Mouse (Mus musculus) liver, embryonic 14.5 days (tissue): Measurements from ENCODE around the gene Socs3. TPM values are rescaled to one million over a fixed set of nuclear protein-coding genes. Genes with fewer than 3 reads are reported as not detected.

Experiments used
- ATAC-seq: fragments of 200-750 bp; cut with Nextera tagmentation; 2 replicates; pipeline ENCODE4 v1.8.0; 2017; ENCODE audit warnings: moderate number of reproducible peaks, mild to moderate bottlenecking, moderate library complexity; ENCODE audit not compliant: insufficient read depth
- DNase-seq, 3 experiments: peaks; one replicate each; pipeline ENCODE4 v3.0.0-alpha.2; 2012 to 2013; ENCODE audit warnings: low read depth in 3 of 3, low spot score in 3 of 3
- H3K27ac ChIP-seq: fragments of 300-500 bp; sonication (generic); 2 replicates; pipeline ENCODE4 v1.5.1; 2014; ENCODE audit warnings: moderate library complexity, mild to moderate bottlenecking, control low read depth, inconsistent platforms
- H3K27me3 ChIP-seq: fragments of 300-500 bp; sonication (generic); 2 replicates; pipeline ENCODE4 v1.6.1; 2014; ENCODE audit warnings: mild to moderate bottlenecking, low read length, moderate library complexity; ENCODE audit not compliant: control insufficient read depth, insufficient read depth
- H3K36me3 ChIP-seq: fragments of 300-500 bp; sonication (generic); replicated peaks from 2 replicates; pipeline ENCODE4 v1.6.1; 2014; ENCODE audit warnings: low read depth; ENCODE audit not compliant: control insufficient read depth, insufficient read depth
- H3K4me1 ChIP-seq, 2 experiments: fragments of 200-500 bp in 1 of 2; fragments of 300-500 bp in 1 of 2; sonication (generic) in 1 of 2; replicated peaks; 2 replicates each; pipeline ENCODE4 v1.6.1; 2012 to 2014; ENCODE audit warnings: antibody characterized with exemption in 1 of 2, inconsistent platforms in 1 of 2, low read length in 1 of 2; ENCODE audit not compliant: control insufficient read depth in 2 of 2, insufficient read depth in 2 of 2
- H3K4me2 ChIP-seq: fragments of 300-500 bp; sonication (generic); 2 replicates; pipeline ENCODE4 v1.6.1; 2014; ENCODE audit warnings: low read depth, mild to moderate bottlenecking, control low read depth, moderate library complexity
- H3K4me3 ChIP-seq, 2 experiments: fragments of 200-500 bp in 1 of 2; fragments of 300-500 bp in 1 of 2; sonication (generic) in 1 of 2; 2 replicates each; pipeline ENCODE4 v1.5.1; 2012 to 2014; ENCODE audit warnings: low read depth in 2 of 2, low read length in 2 of 2, mild to moderate bottlenecking in 2 of 2, control low read depth in 1 of 2, inconsistent platforms in 1 of 2, moderate library complexity in 1 of 2; ENCODE audit not compliant: insufficient read depth in 1 of 2
- H3K9ac ChIP-seq: fragments of 300-500 bp; sonication (generic); replicated peaks from 2 replicates; pipeline ENCODE4 v1.6.1; 2014; ENCODE audit warnings: mild to moderate bottlenecking, control low read depth, moderate library complexity
- H3K9me3 ChIP-seq: fragments of 300-500 bp; sonication (generic); 2 replicates; pipeline ENCODE4 v1.6.1; 2016; ENCODE audit warnings: low read length, mixed read lengths; ENCODE audit not compliant: control insufficient read depth
- CTCF ChIP-seq: IDR thresholded peaks from 2 replicates; pipeline ENCODE4 v1.5.1; 2016; ENCODE audit warnings: antibody characterized with exemption, low read depth, control low read depth
- EP300 ChIP-seq: IDR thresholded peaks from 2 replicates; pipeline ENCODE4 v1.6.1; 2016; ENCODE audit warnings: antibody characterized with exemption, low read depth
- WGBS: fragments of 180-500 bp; shearing (Covaris S2); extraction: QIAGEN DNeasy Blood & Tissue Kit; methylation state at CpG from one replicate; pipeline ENCODE4 v1.1.7; 2014; ENCODE audit not compliant: insufficient replicate concordance; 5-methylcytosine and 5-hydroxymethylcytosine counted together
- polyA plus RNA-seq, 2 experiments: library from polyadenylated mRNA; depleted of rRNA in 1 of 2; stranded (reverse) in 1 of 2; unstranded in 1 of 2; fragments of >200 nt; fragmentation: Nextera tagmentation in 1 of 2; extraction: Ambion mirVana in 1 of 2; gene quantifications; 2 replicates each; pipeline versions ENCODE4 v1.2.1 to v1.2.3; 2012 to 2014

Gene Socs3
- polyA plus RNA-seq, 2 experiments = 2.7 to 7.0 TPM

GRCm38 (mm10) chr11:117934576-117935368, 35.1 kb downstream of the Socs3 start:
- Histone ChIP-seq H3K27ac (no peak overlapping the region), H3K4me2 (no peak overlapping the region), H3K36me3 (no peaks in the 10 kb centered on the region), H3K4me3 (no peak overlapping the region), H3K27me3 (peaks cover 20% of the 10 kb centered on the region), H3K4me1 (peaks cover 0 to 15% of the 10 kb centered on the region in 2 experiments; a peak in 2 of 4 replicates), H3K9ac (no peak overlapping the region), H3K9me3 (no peaks in the 10 kb centered on the region)
- WGBS = 58% methylated on average over 5 of the region's 5 CpGs
- DNase-seq (no peak), ATAC-seq (no peak)
- TF ChIP-seq EP300 (no peak), CTCF (no peak)

GRCm38 (mm10) chr11:117934168-117934567, 35.7 kb downstream of the Socs3 start:
- DNase-seq (no peak), ATAC-seq (no peak)
- H3K4me3 ChIP-seq = no peak overlapping the region
- no peak overlapping the region for H3K27ac ChIP-seq
- H3K36me3 ChIP-seq = no peaks in the 10 kb centered on the region
- H3K4me1 ChIP-seq = peaks cover 0 to 15% of the 10 kb centered on the region in 2 experiments; a peak in 2 of 4 replicates
- no peak overlapping the region for H3K9ac ChIP-seq
- 42% methylated on average over 2 of the region's 2 CpGs for WGBS
- no peaks in the 10 kb centered on the region for H3K9me3 ChIP-seq
- TF ChIP-seq EP300 = no peak
- no peak for TF ChIP-seq CTCF
- H3K27me3 ChIP-seq = peaks cover 22% of the 10 kb centered on the region
- H3K4me2 ChIP-seq = no peak overlapping the region

- DNase-seq (no peak), ATAC-seq (no peak)
- Histone ChIP-seq H3K4me3 (no peak overlapping the region), H3K27me3 (peaks cover 25% of the 10 kb centered on the region), H3K27ac (no peak overlapping the region), H3K9ac (no peak overlapping the region), H3K9me3 (no peaks in the 10 kb centered on the region), H3K36me3 (no peaks in the 10 kb centered on the region), H3K4me1 (peaks cover 0 to 15% of the 10 kb centered on the region in 2 experiments; a peak in 2 of 4 replicates), H3K4me2 (no peak overlapping the region)
- 51% methylated on average over 4 of the region's 4 CpGs for WGBS
- TF ChIP-seq CTCF = no peak
- TF ChIP-seq EP300 = no peak
Measured at GRCm38 (mm10) chr11:117932195-117932594, 37.7 kb downstream of the Socs3 start.

GRCm38 (mm10) chr11:117931576-117931975, 38.3 kb downstream of the Socs3 start:
- DNase-seq = no peak
- no peak for TF ChIP-seq CTCF
- no peak for TF ChIP-seq EP300
- Histone ChIP-seq H3K4me3 (no peak overlapping the region), H3K4me1 (peaks cover 0 to 15% of the 10 kb centered on the region in 2 experiments; a peak in 2 of 4 replicates), H3K27ac (no peak overlapping the region), H3K4me2 (no peak overlapping the region), H3K27me3 (peaks cover 25% of the 10 kb centered on the region), H3K36me3 (no peaks in the 10 kb centered on the region), H3K9me3 (no peaks in the 10 kb centered on the region), H3K9ac (no peak overlapping the region)
- WGBS = 55% methylated on average over 6 of the region's 6 CpGs
- no peak for ATAC-seq

GRCm38 (mm10) chr11:117930781-117931338, 39.0 kb downstream of the Socs3 start:
- Histone ChIP-seq H3K4me3 (peak overlapping the region in 1 of 2 experiments; percentile 31; a peak in 2 of 4 replicates), H3K27ac (no peak overlapping the region), H3K9me3 (no peaks in the 10 kb centered on the region), H3K9ac (no peak overlapping the region), H3K27me3 (peaks cover 25% of the 10 kb centered on the region), H3K4me2 (peak overlapping the region; percentile 46), H3K4me1 (peaks cover 0 to 9% of the 10 kb centered on the region in 2 experiments; a peak in 2 of 4 replicates), H3K36me3 (no peaks in the 10 kb centered on the region)
- WGBS = 5% methylated on average over 48 of the region's 48 CpGs
- ATAC-seq = no peak
- no peak for DNase-seq
- no peak for TF ChIP-seq CTCF
- no peak for TF ChIP-seq EP300
